Mouse (Mus musculus): ENCODE measurements around the gene Fam129b. TPM values are rescaled to one million over a fixed set of nuclear protein-coding genes. Genes with fewer than 3 reads are reported as not detected.
A peak's percentile ranks its signal among the peaks of the same experiment; 100 is the strongest.
"Not testable (repeated sequence)": the region's sequence is repeated elsewhere in the genome, so short reads cannot be mapped to it uniquely, and the experiment has no call there.

Fam129b gene
- polyA plus RNA-seq, 1 experiment from 2014 or later, result 47.9 TPM

- H3K27ac ChIP-seq, result 0 out of 2 replicates have a peak overlapping the region, but pooled peaks have one; percentile 85
- no peaks in the 10 kb centered on the region for H3K9me3 ChIP-seq (replicated peaks)
- peak overlapping the region; percentile 88 for H3K4me3 ChIP-seq
- H3K36me3 ChIP-seq, result no peaks in the 10 kb centered on the region
- 52% methylated on average over 6 of the region's 6 CpGs for WGBS
- H3K4me1 ChIP-seq, result peaks cover 22% of the 10 kb centered on the region
- no peak for DNase-seq (ENCODE audit: low spot score)
- peaks cover 26% of the 10 kb centered on the region for H3K27me3 ChIP-seq (ENCODE audit: low read depth, poor library complexity, severe bottlenecking)
These were observed 28.5 kb upstream of the Fam129b start for GRCm38 (mm10) chr2:32847468-32847821.

GRCm38 (mm10) chr2:32852156-32852555 is 23.8 kb upstream of the Fam129b start:
- H3K9me3 ChIP-seq (replicated peaks), result no peaks in the 10 kb centered on the region
- H3K36me3 ChIP-seq, result no peaks in the 10 kb centered on the region
- 3% methylated on average over 20 of the region's 20 CpGs for WGBS
- DNase-seq (ENCODE audit: low spot score), result peak; percentile 64
- peaks cover 15% of the 10 kb centered on the region for H3K4me1 ChIP-seq
- H3K4me3 ChIP-seq, result peak overlapping the region; percentile 26; the same call in 1 of the 2 replicates
- H3K27ac ChIP-seq, result no peak overlapping the region
- peaks cover 29% of the 10 kb centered on the region for H3K27me3 ChIP-seq (ENCODE audit: low read depth, poor library complexity, severe bottlenecking)

GRCm38 (mm10) chr2:32853716-32854115 is 22.2 kb upstream of the Fam129b start:
- WGBS, result 72% methylated on average over 4 of the region's 4 CpGs
- H3K4me3 ChIP-seq, result not testable (repeated sequence)

GRCm38 (mm10) chr2:32854206-32854605 is 21.7 kb upstream of the Fam129b start:
- no peak overlapping the region for H3K27ac ChIP-seq
- WGBS, result 5% methylated on average over 8 of the region's 8 CpGs
- H3K4me1 ChIP-seq, result peaks cover 16% of the 10 kb centered on the region
- peaks cover 29% of the 10 kb centered on the region for H3K27me3 ChIP-seq (ENCODE audit: low read depth, poor library complexity, severe bottlenecking)
- no peaks in the 10 kb centered on the region for H3K36me3 ChIP-seq
- no peak overlapping the region for H3K4me3 ChIP-seq
- H3K9me3 ChIP-seq (replicated peaks), result no peaks in the 10 kb centered on the region
- DNase-seq (ENCODE audit: low spot score), result peak; percentile 95

More at GRCm38 (mm10) chr2:32853716-32854115, 22.2 kb upstream of the Fam129b start:
- H3K9me3 ChIP-seq (replicated peaks); H3K36me3 ChIP-seq; DNase-seq (ENCODE audit: low spot score); H3K27ac ChIP-seq: not testable (repeated sequence)
- Histone ChIP-seq H3K27me3 (ENCODE audit: low read depth, poor library complexity, severe bottlenecking) (peaks cover 29% of the 10 kb centered on the region), H3K4me1 (peaks cover 16% of the 10 kb centered on the region)

- WGBS, result 72% methylated on average over 7 of the region's 7 CpGs
- Histone ChIP-seq H3K27me3 (ENCODE audit: low read depth, poor library complexity, severe bottlenecking) (peaks cover 29% of the 10 kb centered on the region), H3K9me3 (replicated peaks) (no peaks in the 10 kb centered on the region), H3K4me1 (peaks cover 16% of the 10 kb centered on the region), H3K4me3 (no peak overlapping the region), H3K27ac (no peak overlapping the region), H3K36me3 (no peaks in the 10 kb centered on the region)
- no peak for DNase-seq (ENCODE audit: low spot score)
These were observed 20.7 kb upstream of the Fam129b start for GRCm38 (mm10) chr2:32855046-32855785.

- peaks cover 24% of the 10 kb centered on the region for H3K27me3 ChIP-seq (ENCODE audit: low read depth, poor library complexity, severe bottlenecking)
- H3K4me3 ChIP-seq, result no peak overlapping the region
- no peak for DNase-seq (ENCODE audit: low spot score)
- H3K36me3 ChIP-seq, result no peaks in the 10 kb centered on the region
- 59% methylated on average over 5 of the region's 5 CpGs for WGBS
- peaks cover 16% of the 10 kb centered on the region for H3K4me1 ChIP-seq
- no peak overlapping the region for H3K27ac ChIP-seq
- H3K9me3 ChIP-seq (replicated peaks), result no peaks in the 10 kb centered on the region
These were observed 20.0 kb upstream of the Fam129b start for GRCm38 (mm10) chr2:32855790-32856465.

- peaks cover 8% of the 10 kb centered on the region for H3K4me1 ChIP-seq
- DNase-seq (ENCODE audit: low spot score), result peak; percentile 89
These were observed 18.3 kb upstream of the Fam129b start for GRCm38 (mm10) chr2:32857584-32857983.

GRCm38 (mm10) chr2:32859010-32859621 is 16.8 kb upstream of the Fam129b start:
- H3K4me1 ChIP-seq, result peaks cover 5% of the 10 kb centered on the region; the same call in 1 of the 2 replicates
- H3K27me3 ChIP-seq (ENCODE audit: low read depth, poor library complexity, severe bottlenecking), result no peaks in the 10 kb centered on the region
- no peak overlapping the region for H3K4me3 ChIP-seq
- peak; percentile 84 for DNase-seq (ENCODE audit: low spot score)
- no peaks in the 10 kb centered on the region for H3K36me3 ChIP-seq
- 47% methylated on average over 10 of the region's 10 CpGs for WGBS
- H3K27ac ChIP-seq, result no peak overlapping the region; the same call in 1 of the 2 replicates
- H3K9me3 ChIP-seq (replicated peaks), result no peaks in the 10 kb centered on the region

More at GRCm38 (mm10) chr2:32857584-32857983, 18.3 kb upstream of the Fam129b start:
- Histone ChIP-seq H3K27ac (no peak overlapping the region), H3K9me3 (replicated peaks) (no peaks in the 10 kb centered on the region), H3K36me3 (no peaks in the 10 kb centered on the region), H3K4me3 (no peak overlapping the region), H3K27me3 (ENCODE audit: low read depth, poor library complexity, severe bottlenecking) (peaks cover 8% of the 10 kb centered on the region)
- 1% methylated on average over 7 of the region's 7 CpGs for whole genome bisulfite sequencing

- WGBS, result 86% methylated on average over 5 of the region's 5 CpGs
- Histone ChIP-seq H3K9me3 (replicated peaks) (no peaks in the 10 kb centered on the region), H3K27me3 (ENCODE audit: low read depth, poor library complexity, severe bottlenecking) (no peaks in the 10 kb centered on the region), H3K4me1 (peaks cover 4% of the 10 kb centered on the region; the same call in 1 of the 2 replicates), H3K36me3 (no peaks in the 10 kb centered on the region), H3K4me3 (no peak overlapping the region), H3K27ac (no peak overlapping the region; the same call in 1 of the 2 replicates)
- DNase-seq (ENCODE audit: low spot score), result no peak
These were observed 16.3 kb upstream of the Fam129b start for GRCm38 (mm10) chr2:32859622-32860012.

GRCm38 (mm10) chr2:32860799-32861198 is 15.1 kb upstream of the Fam129b start:
- no peak for DNase-seq (ENCODE audit: low spot score)
- WGBS, result 81% methylated on average over 8 of the region's 8 CpGs
- no peak overlapping the region for H3K27ac ChIP-seq

GRCm38 (mm10) chr2:32863317-32863716 is 12.6 kb upstream of the Fam129b start:
- Histone ChIP-seq H3K4me3 (no peak overlapping the region), H3K27me3 (ENCODE audit: low read depth, poor library complexity, severe bottlenecking) (no peaks in the 10 kb centered on the region), H3K27ac (no peak overlapping the region), H3K4me1 (no peaks in the 10 kb centered on the region), H3K9me3 (replicated peaks) (no peaks in the 10 kb centered on the region), H3K36me3 (no peaks in the 10 kb centered on the region)
- WGBS, result 95% methylated on average over 3 of the region's 3 CpGs
- no peak for DNase-seq (ENCODE audit: low spot score)

More at GRCm38 (mm10) chr2:32860799-32861198, 15.1 kb upstream of the Fam129b start:
- Histone ChIP-seq H3K4me3 (no peak overlapping the region), H3K27me3 (ENCODE audit: low read depth, poor library complexity, severe bottlenecking) (no peaks in the 10 kb centered on the region), H3K9me3 (replicated peaks) (no peaks in the 10 kb centered on the region), H3K4me1 (peaks cover 4% of the 10 kb centered on the region; the same call in 1 of the 2 replicates), H3K36me3 (no peaks in the 10 kb centered on the region)

GRCm38 (mm10) chr2:32864755-32865154 is 11.2 kb upstream of the Fam129b start:
- no peak overlapping the region for H3K4me3 ChIP-seq
- no peaks in the 10 kb centered on the region for H3K27me3 ChIP-seq (ENCODE audit: low read depth, poor library complexity, severe bottlenecking)
- no peak for DNase-seq (ENCODE audit: low spot score)
- H3K36me3 ChIP-seq, result no peaks in the 10 kb centered on the region
- H3K9me3 ChIP-seq (replicated peaks), result no peaks in the 10 kb centered on the region
- 64% methylated on average over 2 of the region's 2 CpGs for WGBS
- H3K4me1 ChIP-seq, result 0 out of 2 replicates have a peak, but pooled peaks cover 1% of the 10 kb centered on the region
- no peak overlapping the region for H3K27ac ChIP-seq

GRCm38 (mm10) chr2:32867354-32867753 is 8.6 kb upstream of the Fam129b start:
- Histone ChIP-seq H3K4me1 (0 out of 2 replicates have a peak, but pooled peaks cover 3% of the 10 kb centered on the region), H3K9me3 (replicated peaks) (no peaks in the 10 kb centered on the region), H3K4me3 (no peak overlapping the region), H3K36me3 (no peaks in the 10 kb centered on the region), H3K27me3 (ENCODE audit: low read depth, poor library complexity, severe bottlenecking) (no peaks in the 10 kb centered on the region), H3K27ac (no peak overlapping the region)
- WGBS, result 87% methylated on average over 4 of the region's 4 CpGs
- no peak for DNase-seq (ENCODE audit: low spot score)
